ENCODE assay signal across 8 mouse cellular contexts in the genomic region with DNA sequence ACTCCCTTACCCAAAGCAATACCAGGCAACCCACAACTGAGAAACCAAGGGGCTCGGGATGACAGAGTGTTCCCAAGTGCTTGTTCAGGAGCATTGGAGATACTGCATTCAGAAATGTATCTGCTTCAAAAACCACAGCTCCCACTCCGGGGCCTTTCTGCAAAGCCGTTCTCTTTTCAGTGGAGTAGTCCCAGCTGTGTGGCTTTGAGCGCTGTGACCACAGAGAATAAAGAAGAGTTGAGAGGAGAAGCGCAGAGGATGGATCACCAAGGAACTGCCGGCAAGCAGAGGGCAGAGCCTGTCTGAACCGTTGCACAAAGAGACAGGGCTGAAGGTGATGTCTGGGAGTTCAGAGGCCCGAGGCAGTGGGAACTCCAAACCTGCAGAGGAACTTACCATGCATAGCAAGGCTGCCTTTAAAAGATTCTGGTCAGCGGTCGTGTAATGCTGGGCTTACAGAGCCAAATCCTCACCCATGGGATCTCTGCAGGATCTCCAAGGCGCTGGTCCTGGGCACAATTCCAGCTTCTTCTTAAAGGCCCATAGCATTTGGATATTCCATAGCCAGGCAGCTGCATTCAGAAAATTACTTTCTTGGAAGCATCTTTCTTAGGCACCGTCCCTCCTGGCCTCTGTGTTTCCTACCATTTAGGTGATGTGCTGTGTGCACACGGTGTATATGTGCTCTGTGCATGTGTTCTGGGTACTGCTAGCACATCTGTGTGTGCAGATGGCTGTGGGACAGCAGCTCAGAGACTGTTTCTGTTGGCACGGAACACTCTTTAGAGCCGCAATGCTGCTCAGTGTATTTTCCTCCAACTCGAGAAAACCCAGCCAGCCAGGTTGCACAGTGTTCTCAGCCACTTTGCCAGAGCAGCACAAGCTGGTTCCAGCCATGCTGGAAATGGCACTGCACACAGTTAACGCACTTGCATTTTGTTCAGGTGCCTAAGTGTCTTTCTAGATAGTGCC. TPM values are rescaled to one million over a fixed set of nuclear protein-coding genes. Genes with fewer than 3 reads are reported as not detected.
DNase-seq lines count a peak whose midpoint lies in the region.

No protein-coding gene starts in this region.

- DNase-seq in adrenal gland, postnatal 14 days = peak; percentile 32
- no peak for DNase-seq in adrenal gland, adult 2 months
- DNase-seq in layer of hippocampus, adult 11-12 months (ENCODE audit: low spot score) = peak; percentile 55
- DNase-seq in layer of hippocampus, postnatal 10 days (ENCODE audit: low spot score in 2 of 2) = no peak
- DNase-seq in adipocyte (ENCODE audit: low spot score) = peak; percentile 41
- DNase-seq in kidney, postnatal 4 days = peak; percentile 55 to 68
- DNase-seq in spleen, postnatal 14 days (ENCODE audit: low spot score in 2 of 2) = no peak
- no peak for DNase-seq in cerebellum, adult 18-20 months

RNA-seq across cellular contexts. Expression of gene Galnt2, which starts 59.3 kb away (rescaled TPM):
- 45.4 and 57.5 TPM in 2 replicates for total RNA-seq in adrenal gland, postnatal 14 days (2021)
- total RNA-seq in adrenal gland, adult 2 months (2021) = 10 to 100 TPM; 46.9 to 64.0 TPM
- 11.1 and 11.4 TPM in 2 replicates for polyA plus RNA-seq in adrenal gland, adult 2 months (2012; rRNA removed)
- 10 to 100 TPM; 66.7 to 67.9 TPM for total RNA-seq in layer of hippocampus, postnatal 10 days (2021)

Comparison
In these comparisons a context has a peak if more than half of its experiments do, and no peak if none do; other contexts are left out.
1. DNase-seq: peak in adrenal gland, postnatal 14 days (single experiment), layer of hippocampus, adult 11-12 months (single experiment), adipocyte (single experiment) and kidney, postnatal 4 days (2 of 2); none in adrenal gland, adult 2 months (single experiment), layer of hippocampus, postnatal 10 days (0 of 2), spleen, postnatal 14 days (0 of 2) and cerebellum, adult 18-20 months (0 of 2).